Mouse (Mus musculus) forelimb bud, embryonic 11.5 days (tissue): ENCODE measurements around the gene Ano6.

ENCODE experiments used
- DNase-seq: peaks from one replicate; pipeline ENCODE4 v3.0.0-alpha.2; 2012; ENCODE audit warnings: low read depth, low spot score

The Ano6 gene

DNA sequence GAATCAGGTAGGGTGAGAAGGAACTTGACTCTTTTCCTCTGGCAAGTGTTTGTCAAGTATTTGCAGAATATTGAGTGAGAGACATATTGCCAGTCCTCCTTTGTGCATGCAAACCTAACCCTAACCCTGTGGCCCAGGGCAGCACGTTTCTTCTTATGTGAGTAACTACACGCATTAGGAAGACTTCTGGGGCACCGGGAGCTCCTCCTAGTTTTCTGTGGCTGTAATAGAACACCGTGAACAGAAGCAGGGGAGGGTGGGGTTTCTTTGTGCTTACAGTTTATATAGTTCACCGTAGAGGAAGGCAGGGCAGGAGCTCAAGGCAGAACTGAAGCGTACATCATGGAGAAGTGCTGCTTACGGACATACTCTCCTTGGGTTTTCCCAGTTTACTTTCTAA lies 65.3 kb downstream of the Ano6 start:
- DNase-seq, result peak; percentile 20

DNA sequence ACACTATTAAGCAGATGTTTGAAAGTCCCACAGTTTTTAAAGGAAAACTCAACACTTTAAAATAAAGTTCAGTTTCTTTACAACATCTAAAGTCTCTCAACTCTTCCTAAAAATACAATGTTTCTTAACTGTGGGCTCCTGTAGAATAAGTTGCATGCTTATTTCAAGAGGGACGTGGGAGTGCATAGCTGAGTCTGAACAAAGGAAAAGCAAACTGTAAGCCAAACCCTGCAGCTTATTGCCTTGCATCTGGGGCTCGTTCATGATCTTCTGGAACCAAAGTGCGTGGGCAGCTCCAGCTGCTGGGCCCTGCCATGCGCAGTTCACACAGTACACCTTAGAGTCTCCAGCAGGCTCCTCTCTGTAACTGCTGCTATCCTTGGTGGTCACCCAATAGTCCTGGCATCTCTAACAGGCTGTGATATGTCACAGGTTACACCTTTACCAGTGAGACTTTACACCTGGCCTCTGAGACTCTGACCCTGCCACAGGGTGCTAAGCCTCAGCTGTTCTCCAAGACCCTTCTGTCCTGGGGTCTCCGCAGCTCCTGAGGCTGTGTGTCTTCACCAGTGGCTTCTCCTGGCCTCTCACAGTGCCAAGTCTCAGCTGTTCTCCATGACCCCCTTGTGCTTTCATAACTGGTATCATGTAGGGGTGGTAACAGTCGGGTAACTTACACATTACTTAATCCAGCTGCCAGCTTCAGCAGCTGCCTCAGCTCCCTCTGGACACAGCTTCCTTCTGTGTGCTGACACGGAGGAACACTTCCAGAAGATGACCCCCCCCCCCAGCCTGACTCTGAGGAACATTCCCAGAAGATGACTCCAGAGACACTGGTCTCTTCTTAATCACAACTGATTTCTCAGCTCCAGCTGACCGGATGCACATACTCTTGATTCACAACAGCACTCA lies 66.3 kb downstream of the Ano6 start:
- DNase-seq, result no peak

DNA sequence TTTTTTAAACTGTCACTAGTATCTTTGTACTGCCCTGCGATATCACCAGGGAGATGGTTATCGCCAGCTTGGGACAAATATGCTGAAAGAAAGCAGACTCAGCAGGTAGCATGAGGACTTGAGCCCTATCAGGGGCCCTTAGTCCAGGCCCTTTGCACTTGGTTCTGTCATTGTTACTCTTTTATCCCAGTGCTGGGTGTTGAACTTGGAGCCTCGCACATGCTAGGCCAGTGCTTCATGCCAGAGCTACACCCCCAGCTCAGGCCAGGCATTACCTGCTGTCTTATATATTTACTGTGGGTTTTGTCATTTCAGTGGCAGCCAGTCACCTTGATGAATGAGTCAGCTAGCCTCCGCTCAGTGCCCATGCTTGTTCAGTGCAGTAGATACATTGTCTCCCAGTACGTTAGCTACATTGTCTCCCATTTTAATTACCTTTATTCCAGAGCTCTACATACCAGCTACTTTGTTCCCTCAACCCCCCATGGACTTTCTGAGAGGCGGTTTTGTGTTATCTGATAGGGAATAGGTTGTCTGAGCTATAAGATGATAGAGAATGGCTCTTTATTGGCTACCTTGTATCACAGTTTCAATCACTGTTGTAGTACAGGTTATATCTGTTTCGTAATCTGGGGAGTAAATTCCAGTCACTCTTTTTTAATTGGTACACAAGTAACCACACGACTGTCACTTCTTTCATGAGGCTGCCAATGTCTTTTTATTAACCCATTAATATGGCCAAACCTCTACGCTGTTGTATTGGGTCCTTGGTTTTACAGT lies 68.4 kb downstream of the Ano6 start:
- DNase-seq, result no peak

DNA sequence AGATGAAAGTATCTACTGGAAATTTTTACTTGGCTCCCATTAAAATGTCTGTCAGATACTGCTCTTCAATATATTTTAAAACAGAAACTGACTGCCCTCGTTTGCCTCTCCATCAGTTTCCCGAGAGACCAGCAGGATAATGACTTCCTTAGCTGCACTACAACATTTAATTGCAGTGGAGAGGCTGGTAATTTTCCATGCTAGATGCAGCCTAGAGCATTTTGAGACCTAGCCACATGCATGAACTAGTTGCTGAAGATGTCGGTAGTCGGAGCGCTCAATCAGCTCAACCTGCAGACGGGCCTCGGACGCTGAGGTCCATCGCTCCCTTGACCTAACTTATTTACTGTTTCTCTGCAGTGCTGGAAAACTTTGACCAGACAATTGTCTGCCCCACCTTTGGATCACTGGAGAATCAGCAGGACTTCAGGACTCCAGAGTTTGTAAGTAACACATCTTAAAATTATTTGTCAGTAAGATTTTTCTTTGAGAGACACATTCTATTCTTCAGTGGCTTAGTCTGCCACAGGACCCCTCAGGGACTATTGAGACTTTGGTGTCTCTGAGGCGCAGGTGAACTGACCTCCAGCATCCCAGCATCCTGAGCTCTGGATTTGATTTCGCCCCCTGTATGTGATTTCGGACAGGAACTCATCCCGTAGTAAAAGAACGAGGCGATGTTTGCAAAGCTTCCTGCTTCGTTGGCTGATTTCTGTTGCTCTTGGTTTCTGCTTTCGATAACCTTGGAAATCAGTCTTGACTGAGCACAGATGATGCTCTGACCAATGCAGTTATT lies 73.4 kb downstream of the Ano6 start:
- DNase-seq, result no peak

DNA sequence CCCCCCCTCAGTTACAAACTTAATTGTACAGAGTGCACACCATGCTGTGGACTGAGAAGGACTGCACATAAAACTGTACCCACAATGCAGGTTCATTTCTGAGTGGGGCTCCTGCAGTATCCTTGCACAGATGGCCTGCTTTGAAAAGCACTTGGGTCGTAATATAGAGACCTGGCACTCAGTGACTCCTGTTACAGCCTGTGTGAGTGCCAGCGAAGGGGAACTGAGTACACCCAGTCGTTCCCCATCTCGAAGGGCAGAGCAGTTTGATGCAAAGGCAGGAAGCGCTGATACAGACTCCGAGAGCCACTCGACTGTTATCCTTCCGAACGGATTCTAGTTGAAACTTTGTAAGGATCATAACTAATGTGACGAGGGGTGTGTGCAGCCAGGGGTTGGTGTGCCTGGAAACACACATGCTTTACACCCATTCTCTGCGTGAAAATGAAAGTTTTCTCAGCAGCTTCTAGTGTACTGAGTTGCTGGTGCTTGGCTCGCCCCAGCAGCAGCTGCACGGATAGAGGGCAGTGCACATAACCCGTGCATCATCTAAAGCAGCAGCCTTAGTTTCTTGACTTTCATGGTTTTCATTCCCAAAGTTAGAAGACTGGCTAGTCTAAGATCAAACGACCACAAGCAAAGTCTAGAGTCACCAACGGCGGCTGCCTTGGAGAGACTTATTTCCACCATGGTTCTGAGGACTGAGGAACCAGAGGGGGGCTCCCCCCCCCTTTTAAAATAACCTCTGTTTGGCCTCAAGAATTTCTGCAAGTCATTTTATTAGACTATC lies 74.9 kb downstream of the Ano6 start:
- no peak for DNase-seq

DNA sequence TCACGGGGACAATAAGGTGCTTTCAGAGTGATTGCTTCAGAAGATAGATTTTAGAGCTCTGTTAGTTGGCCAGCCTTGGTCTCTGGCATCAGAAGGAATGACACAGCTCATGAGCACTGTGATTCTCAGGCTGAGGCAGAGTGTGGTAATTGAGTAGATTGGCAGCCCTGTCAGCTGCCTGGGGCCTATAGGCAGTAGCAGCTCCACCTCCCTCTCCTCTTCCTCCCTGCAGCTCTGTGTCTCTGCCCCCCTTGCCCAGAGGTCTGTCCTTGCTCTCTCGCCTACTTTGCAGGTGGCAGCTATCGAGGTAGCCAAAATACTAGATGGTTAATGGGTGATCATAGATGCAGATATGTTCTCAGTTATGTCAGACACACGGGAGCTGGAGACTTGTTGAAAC lies 77.5 kb downstream of the Ano6 start:
- DNase-seq, result no peak

DNA sequence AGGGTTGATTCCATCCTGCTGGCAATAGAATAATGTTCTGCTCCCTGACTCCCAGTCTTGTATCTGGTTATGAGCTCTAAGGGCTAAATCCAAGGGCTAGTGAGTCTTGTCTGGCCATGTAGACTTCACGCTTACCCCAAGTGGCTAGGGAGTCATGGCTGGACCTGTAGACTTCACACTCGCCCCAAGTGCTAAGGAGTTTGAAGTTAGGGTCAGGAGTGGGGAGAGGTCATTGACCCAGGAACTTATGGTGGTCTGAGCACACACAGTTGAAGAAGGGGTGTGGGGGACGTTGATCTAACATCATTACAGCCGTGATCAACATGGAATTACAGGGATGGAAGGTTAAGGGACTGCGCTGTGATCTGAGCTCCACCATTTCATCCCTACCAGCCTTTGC lies 79.0 kb downstream of the Ano6 start:
- no peak for DNase-seq

DNA sequence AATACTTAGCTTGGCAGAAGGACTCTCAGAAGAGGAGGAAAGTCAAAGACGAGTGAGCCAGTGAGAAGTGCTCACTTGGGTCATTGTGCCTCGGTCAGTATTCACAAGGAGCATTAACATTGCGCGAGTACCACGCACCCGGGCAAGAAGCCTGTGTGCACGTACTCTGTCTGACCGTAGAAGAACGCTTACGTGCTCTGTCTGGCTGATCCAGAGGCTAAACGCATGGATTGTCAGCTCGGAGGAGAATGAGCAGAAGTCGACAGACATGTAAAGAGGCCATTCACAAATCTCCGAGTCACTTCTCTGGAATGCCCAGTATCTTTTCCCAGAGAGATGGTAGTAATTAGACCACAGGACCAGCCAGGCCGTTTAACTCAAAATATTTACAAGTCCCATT lies 81.0 kb downstream of the Ano6 start:
- DNase-seq, result no peak

DNA sequence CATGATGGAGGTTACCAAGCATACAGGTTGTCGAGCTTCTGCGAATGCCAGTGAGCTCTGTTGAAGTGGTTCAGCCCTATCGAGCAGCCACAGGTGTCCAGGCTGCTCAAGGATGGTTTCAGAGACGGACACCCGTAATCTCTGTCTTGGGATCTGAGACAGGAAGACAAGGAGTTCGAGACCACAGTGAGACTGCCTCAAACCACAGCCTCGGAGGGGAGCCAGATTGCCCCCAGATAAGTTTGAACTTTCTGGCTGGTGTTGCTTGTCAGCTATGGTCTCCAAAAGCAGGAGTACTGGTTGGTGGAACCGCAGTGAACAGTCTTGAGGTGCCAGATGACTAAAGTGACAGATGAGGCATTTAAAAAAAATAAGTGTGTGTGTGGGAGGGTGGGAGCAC lies 81.8 kb downstream of the Ano6 start:
- no peak for DNase-seq

DNA sequence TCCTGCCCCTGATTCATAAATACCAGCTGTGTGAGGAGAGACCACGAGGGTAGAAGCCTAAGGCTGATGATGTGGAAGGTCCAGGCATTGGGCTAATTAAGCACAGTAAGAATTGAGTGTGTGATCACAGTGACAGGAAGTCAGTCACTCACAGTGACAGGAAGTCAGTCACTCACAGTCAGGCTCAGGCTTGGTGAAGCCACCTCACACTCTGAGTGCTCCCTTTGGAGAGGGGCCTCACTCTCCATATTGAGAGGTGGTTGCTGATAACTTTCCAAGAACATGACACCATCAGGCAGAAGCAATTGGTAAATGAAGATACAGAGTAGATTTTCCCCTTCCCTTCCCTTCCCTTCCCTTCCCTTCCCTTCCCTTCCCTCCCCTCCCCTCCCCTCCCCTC lies 82.6 kb downstream of the Ano6 start:
- DNase-seq, result no peak

DNA sequence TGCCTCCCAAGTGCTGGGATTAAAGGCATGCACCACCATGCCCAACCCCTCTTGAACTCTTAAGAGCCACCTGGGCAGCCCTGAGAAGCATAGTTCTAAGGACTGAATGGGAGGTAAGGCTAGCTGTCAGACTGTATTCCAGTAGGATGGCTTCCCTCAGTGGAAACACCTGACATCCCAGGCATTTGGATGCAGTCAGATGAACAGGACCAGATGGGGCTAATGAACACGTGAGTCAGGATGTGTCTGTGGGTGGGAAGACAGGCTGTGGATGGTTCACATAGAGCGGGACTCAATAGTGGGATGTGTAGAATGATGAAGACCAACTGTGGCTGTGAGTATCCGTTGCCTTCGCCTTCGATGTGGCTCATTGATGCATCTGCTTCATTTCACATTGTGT lies 83.6 kb downstream of the Ano6 start:
- DNase-seq, result no peak

DNA sequence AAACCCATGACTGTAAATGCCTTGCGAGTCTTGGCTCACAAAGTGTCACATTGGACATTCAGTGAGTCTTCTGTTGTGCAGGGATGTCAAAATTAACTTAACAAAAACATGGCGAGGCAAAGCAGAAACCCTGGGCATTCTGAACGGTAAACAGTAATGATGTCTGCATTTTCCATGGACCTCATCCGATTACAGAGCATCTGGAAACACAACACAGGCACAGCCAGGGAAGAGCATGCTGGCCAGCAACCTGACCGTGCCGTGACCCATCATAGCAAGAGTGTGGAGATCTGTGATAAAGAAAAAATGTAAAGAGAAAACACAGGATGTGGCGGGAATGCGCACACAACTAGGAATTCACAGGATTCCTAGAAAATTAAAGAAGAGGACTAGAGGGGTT lies 84.1 kb downstream of the Ano6 start:
- DNase-seq, result no peak

DNA sequence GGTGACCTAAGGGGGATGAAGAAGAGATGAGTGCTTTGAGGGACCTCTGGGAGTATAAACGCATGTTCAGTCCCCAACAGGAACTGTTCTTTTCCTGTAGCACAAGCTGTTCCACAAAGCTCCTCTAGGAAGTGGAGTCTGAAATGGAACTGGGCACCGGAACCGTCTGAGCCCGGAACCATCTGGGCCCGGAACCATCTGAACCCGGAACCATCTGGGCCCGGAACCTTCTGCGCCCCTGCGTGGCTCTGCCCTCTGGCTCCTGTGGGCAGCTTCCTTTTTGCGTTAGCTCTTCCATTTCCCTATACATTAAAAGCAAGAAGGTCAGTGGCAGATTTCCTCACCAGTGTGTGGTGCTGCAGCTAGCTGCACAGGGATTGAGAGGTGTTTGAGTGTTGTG lies 85.3 kb downstream of the Ano6 start:
- DNase-seq, result no peak

DNA sequence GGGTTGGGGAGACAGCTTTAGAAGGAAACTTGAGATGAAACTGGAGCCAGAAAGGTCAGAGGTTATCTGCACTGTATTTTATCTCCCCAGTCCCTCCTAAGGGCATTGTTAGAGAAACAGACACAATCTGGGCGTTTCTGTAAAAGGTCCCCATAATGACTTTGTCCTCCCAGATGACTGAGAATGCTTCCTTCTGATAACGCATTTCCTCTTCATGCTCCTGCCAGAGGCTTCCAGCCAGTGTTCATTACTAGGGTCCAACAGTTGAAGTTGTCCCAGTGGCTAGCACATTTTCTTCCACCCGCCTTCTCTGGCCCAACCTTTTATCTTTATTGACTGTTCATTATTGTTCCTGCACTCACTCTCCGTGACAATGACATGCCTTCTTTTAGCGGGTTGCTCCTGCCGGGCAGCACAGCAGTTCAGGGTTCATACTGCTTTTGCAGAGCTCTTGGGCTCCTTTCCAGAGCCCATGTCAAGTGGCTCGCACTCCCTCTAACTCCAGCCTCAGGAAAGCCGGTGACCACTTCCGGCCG lies 90.0 kb downstream of the Ano6 start:
- no peak for DNase-seq

DNA sequence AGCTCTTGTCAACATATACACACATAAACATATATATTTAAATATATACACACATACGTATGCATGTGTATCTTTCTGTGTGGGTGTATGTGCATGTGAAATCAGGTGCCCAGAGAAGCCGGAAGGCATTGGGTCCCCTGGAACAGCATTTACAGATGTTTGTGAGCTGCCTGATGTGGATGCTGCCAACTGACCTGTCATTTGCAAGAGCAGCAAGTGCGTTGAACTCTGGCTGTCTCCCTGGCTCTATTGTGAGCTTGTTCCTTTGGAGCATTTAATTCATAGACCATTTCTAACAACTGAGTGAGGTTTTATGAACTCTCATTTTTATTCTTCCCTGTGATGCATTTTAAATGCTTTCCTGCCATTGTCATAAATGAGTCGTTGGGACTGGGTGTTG lies 91.8 kb downstream of the Ano6 start:
- no peak for DNase-seq

DNA sequence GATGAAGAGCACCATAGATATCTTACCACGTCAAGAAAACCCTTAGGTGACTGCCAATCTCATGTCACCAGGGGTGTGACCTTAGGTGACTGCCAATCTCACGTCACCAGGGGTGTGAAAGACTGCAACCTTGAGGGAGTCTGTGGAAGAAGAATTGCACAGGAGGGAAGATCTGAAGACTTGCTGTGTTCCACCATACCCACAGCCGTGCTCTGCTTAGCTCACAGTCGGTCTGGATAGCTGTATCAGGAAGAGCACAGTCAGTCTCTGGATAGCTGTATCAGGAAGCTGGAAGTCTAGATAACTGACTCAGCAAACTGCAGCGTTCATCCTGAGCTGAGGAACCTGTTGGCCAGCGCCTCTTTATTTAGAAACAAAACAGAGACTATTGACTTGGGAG lies 92.9 kb downstream of the Ano6 start:
- no peak for DNase-seq

DNA sequence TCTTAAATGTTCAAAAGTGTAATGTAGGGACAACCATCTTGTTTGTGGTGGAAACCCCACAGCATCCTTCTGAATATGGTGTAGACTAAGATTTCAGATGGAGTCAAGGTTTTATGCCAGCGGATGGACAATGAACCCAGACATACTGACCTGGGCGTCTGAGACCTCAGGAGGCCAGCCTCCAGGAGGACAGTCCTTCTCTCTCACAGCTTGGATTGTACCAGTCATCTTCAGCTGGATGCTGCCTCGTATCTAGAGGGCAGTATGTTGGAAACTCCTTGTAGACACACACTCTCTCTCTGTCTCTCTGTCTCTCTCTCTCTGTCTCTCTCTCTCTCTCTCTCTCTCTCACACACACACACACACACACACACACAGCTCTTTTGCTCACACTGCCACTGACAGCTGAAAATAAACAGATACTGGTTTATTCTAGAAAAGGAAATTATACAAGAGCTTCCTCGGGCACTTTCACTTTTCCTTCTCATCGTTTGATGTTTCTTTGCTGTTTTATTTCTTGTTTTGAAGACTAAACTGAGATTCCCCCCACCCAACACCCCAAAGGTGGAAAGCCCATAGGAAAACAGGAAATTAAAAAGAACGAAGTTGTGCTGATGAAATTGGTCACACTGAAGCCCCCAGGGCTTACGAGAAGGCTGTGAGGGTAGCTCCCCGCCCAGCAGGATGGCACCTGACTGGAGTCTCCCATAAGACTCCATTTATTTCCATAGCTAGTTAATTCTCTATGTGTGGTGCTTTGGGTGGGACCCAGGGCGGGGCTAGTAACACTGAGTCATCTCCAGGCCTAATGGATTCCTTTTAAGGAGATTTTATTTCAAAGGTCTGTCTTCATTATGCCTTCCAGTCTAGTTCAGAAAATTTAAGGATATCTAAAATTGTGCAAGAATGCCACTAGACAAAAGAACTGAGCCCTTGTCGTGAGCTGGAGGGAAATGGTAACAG lies 94.3 kb downstream of the Ano6 start:
- no peak for DNase-seq

DNA sequence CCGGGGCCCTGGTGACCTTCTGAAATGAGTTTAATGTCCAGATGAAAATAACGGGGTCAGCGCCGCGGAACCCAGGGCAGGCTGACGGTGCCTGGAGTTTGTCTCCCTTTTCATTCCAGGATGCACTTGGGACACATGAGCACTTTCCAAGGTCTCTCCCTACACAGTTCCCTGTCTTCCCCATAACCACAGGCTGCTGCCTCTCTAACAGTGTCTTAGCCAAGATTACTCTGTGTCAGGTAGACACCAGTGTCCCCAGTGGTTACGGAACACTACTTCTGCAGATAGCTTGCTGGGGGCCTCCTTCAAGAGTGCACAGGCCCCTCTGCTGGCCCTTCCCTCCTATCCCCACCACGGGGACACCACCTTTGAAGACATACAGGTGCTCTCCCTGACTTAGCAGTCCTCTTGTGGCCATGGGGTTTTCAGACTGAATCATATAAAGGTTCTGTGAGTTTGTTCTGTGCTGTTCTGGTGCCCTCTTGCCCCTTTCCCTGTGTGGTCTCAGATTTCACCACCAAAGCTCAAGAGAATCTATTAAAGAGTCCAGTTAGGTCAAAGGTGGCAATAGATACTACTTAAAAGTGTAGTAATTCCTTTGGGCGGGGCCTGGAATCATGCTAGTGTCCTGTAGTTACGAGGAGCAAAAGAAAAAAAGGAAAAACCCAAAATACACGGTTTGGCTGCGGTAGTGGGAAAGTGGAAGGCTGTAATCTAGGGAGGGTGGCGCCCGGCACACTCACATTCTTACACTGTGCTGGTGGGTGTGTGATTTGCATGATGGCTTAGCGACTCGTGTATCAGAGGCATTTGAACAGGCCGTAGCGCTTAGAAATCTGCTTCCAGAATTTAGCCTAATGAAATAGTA lies 95.5 kb downstream of the Ano6 start:
- no peak for DNase-seq

DNA sequence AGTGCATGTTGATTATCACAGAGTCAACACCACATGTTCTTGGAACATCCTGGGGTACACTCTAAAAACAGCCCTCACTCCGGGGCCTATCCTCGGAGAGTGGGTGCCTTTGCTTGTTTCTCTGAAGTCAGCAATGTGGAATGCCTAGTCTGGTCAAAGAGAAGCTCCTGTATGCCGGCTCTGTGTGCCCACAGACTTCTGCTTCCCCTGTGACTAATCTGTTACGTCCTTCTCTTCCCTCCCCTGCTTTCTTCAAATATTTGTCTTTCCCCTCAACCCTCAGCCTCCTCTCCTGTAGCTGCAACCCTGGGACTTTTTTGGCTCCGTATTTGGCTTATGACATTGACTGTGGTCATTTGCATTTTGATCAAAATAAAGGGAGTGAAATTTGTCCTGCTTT lies 96.7 kb downstream of the Ano6 start:
- DNase-seq, result no peak
